Mouse (Mus musculus): ENCODE data around the gene Gm10073. TPM values are rescaled to one million over a fixed set of nuclear protein-coding genes. Genes with fewer than 3 reads are reported as not detected.

The Gm10073 gene
- total and polyA plus RNA-seq, 2 experiments from 2014 or later = 6.5 to 70.8 TPM

DNA sequence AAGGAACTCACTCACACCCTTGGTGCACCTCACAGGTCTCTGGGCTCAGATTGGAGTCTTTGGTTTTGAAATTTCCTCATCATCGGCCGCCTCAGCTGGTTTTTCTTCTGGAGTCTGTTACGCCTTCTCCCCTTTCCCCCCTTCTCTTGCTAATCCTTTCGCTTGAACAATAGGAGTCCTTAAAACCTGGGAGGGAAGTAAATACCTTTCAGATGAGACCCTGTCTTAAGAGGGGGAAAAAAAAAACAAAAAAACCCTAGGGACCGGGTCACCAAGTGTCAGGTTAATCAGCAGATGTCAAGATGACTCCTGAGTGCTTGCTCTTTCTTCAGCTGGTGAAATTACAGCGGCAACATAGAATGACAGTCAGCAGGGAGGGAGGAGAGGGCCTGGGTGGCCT is 43.9 kb upstream of the Gm10073 start:
- no peak overlapping the region for H3K27ac ChIP-seq (ENCODE audit: low read depth)

GRCm38 (mm10) chr8:106616679-106617078 is 43.4 kb upstream of the Gm10073 start:
- no peak for TF ChIP-seq EP300 (IDR thresholded peaks at IDR 0.05; ENCODE audit: low read depth)
- TF ChIP-seq CTCF (IDR thresholded peaks at IDR 0.05; ENCODE audit: low read depth) = no peak
- no peaks in the 10 kb centered on the region for H3K4me1 ChIP-seq (ENCODE audit: control insufficient read depth, insufficient read depth)
- no peak overlapping the region for H3K9ac ChIP-seq (replicated peaks; ENCODE audit: low read depth, low read length)
- ATAC-seq (ENCODE audit: insufficient read depth, low read depth) = no peak
- WGBS = 49% methylated on average over 4 of the region's 4 CpGs
- H3K27me3 ChIP-seq (ENCODE audit: control insufficient read depth, insufficient read depth, low read length) = no peaks in the 10 kb centered on the region
- no peaks in the 10 kb centered on the region for H3K36me3 ChIP-seq (replicated peaks; ENCODE audit: control insufficient read depth, insufficient read depth, low read length)
- no peak overlapping the region for H3K4me2 ChIP-seq (ENCODE audit: low read depth, low read length)
- H3K27ac ChIP-seq (ENCODE audit: low read depth) = no peak overlapping the region
- H3K9me3 ChIP-seq (replicated peaks; ENCODE audit: control insufficient read depth, low read length) = no peaks in the 10 kb centered on the region
- H3K4me3 ChIP-seq (ENCODE audit: low read depth, low read length) = no peak overlapping the region
- no peak for DNase-seq (ENCODE audit: low spot score)

More for the DNA sequence above, 43.9 kb upstream of the Gm10073 start:
- DNase-seq (ENCODE audit: low spot score) = no peak
- Histone ChIP-seq H3K4me1 (ENCODE audit: control insufficient read depth, insufficient read depth) (no peaks in the 10 kb centered on the region), H3K9me3 (replicated peaks; ENCODE audit: control insufficient read depth, low read length) (no peaks in the 10 kb centered on the region), H3K9ac (replicated peaks; ENCODE audit: low read depth, low read length) (no peak overlapping the region), H3K27me3 (ENCODE audit: control insufficient read depth, insufficient read depth, low read length) (no peaks in the 10 kb centered on the region), H3K36me3 (replicated peaks; ENCODE audit: control insufficient read depth, insufficient read depth, low read length) (no peaks in the 10 kb centered on the region), H3K4me3 (ENCODE audit: low read depth, low read length) (no peak overlapping the region), H3K4me2 (ENCODE audit: low read depth, low read length) (no peak overlapping the region)
- no peak for ATAC-seq (ENCODE audit: insufficient read depth, low read depth)
- TF ChIP-seq EP300 (IDR thresholded peaks at IDR 0.05; ENCODE audit: low read depth) (no peak), CTCF (IDR thresholded peaks at IDR 0.05; ENCODE audit: low read depth) (no peak)
- 58% methylated on average over 6 of the region's 6 CpGs for WGBS

DNA sequence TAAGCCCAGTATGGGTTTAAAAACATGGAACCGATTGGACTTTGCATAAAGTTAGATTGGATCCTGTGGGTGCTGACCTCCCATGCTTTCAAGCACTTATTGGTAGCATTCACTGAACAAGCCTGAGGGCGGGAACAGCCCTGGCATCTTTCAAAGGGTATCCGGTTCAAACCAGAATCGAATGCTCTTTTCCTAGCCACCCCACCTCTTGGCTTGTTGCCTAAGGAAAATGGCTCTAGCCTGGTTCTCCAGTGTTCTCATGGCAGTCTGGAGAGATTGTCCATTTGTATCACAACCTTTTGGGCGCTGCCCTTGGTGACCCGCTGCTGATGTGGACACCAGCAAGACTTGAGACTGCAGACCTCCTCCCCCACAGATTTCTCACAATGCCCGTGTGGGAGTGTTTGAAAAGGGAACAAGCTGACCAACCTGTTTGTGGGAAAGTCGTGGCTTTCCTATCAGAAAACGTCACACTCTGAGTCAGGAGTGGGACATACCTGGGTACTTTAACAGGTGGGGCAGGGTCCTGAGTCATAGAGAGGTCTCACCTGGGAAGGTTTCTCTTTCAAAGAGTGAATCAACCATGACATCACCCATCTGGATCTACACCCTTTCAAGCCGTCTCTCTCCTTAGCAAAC is 42.5 kb upstream of the Gm10073 start:
- Histone ChIP-seq H3K9ac (replicated peaks; ENCODE audit: low read depth, low read length) (no peak overlapping the region), H3K36me3 (replicated peaks; ENCODE audit: control insufficient read depth, insufficient read depth, low read length) (no peaks in the 10 kb centered on the region), H3K4me1 (ENCODE audit: control insufficient read depth, insufficient read depth) (no peaks in the 10 kb centered on the region), H3K9me3 (replicated peaks; ENCODE audit: control insufficient read depth, low read length) (no peaks in the 10 kb centered on the region), H3K4me3 (ENCODE audit: low read depth, low read length) (no peak overlapping the region), H3K27me3 (ENCODE audit: control insufficient read depth, insufficient read depth, low read length) (no peaks in the 10 kb centered on the region), H3K4me2 (ENCODE audit: low read depth, low read length) (no peak overlapping the region), H3K27ac (ENCODE audit: low read depth) (no peak overlapping the region)
- ATAC-seq (ENCODE audit: insufficient read depth, low read depth) (no peak), DNase-seq (ENCODE audit: low spot score) (no peak)
- no peak for TF ChIP-seq CTCF (IDR thresholded peaks at IDR 0.05; ENCODE audit: low read depth)
- no peak for TF ChIP-seq EP300 (IDR thresholded peaks at IDR 0.05; ENCODE audit: low read depth)
- WGBS = 72% methylated on average over 10 of the region's 10 CpGs

DNA sequence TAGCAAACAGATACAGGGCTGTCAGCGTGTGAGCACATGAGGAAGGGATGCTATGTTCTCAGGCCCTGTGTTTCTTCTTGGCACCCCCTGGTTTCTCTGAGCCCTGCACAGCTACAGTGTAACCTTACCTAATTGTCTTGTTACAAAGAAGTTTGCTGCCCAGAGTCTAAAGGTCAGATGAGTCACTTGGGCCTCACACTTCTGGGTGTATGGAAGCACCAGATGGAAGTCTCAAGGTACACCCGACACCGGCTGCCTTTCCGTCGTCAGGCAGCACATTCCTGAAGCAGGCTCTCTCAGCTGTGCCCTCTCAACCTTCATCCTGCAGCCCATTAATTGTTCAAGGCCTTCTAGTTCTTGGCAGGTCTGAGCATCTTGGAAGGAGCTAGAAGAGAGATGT is 41.4 kb upstream of the Gm10073 start:
- Histone ChIP-seq H3K4me3 (ENCODE audit: low read depth, low read length) (no peak overlapping the region), H3K9me3 (replicated peaks; ENCODE audit: control insufficient read depth, low read length) (no peaks in the 10 kb centered on the region), H3K4me1 (ENCODE audit: control insufficient read depth, insufficient read depth) (no peaks in the 10 kb centered on the region), H3K36me3 (replicated peaks; ENCODE audit: control insufficient read depth, insufficient read depth, low read length) (no peaks in the 10 kb centered on the region), H3K27ac (ENCODE audit: low read depth) (no peak overlapping the region), H3K9ac (replicated peaks; ENCODE audit: low read depth, low read length) (no peak overlapping the region), H3K27me3 (ENCODE audit: control insufficient read depth, insufficient read depth, low read length) (no peaks in the 10 kb centered on the region), H3K4me2 (ENCODE audit: low read depth, low read length) (no peak overlapping the region)
- TF ChIP-seq EP300 (IDR thresholded peaks at IDR 0.05; ENCODE audit: low read depth) (no peak), CTCF (IDR thresholded peaks at IDR 0.05; ENCODE audit: low read depth) (no peak)
- DNase-seq (ENCODE audit: low spot score) = no peak
- 51% methylated on average over 5 of the region's 5 CpGs for WGBS
- no peak for ATAC-seq (ENCODE audit: insufficient read depth, low read depth)

DNA sequence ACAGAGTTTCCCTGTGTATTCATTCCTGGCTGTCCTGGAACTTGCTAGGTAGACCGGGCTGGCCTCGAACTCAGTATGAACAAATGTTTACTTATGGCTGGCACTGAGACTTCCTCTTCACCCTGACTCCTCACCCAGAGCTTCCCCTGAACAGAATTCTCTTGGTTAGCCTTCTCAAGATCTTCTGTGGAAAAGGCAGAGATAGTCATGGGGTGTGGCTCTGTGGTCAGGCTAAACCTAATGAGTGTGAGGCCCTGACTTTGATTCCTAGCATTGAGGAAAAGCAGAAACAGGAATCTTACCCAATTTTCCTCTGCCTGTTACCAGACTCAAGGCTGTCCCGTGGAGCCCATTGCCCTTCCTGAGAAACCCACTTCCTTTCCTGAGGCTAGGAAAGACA is 38.8 kb upstream of the Gm10073 start:
- WGBS = 64% methylated on average over 3 of the region's 3 CpGs
- Histone ChIP-seq H3K9ac (replicated peaks; ENCODE audit: low read depth, low read length) (no peak overlapping the region), H3K36me3 (replicated peaks; ENCODE audit: control insufficient read depth, insufficient read depth, low read length) (no peaks in the 10 kb centered on the region), H3K4me2 (ENCODE audit: low read depth, low read length) (no peak overlapping the region), H3K9me3 (replicated peaks; ENCODE audit: control insufficient read depth, low read length) (no peaks in the 10 kb centered on the region), H3K4me3 (ENCODE audit: low read depth, low read length) (no peak overlapping the region), H3K27me3 (ENCODE audit: control insufficient read depth, insufficient read depth, low read length) (peaks cover 4% of the 10 kb centered on the region), H3K4me1 (ENCODE audit: control insufficient read depth, insufficient read depth) (no peaks in the 10 kb centered on the region), H3K27ac (ENCODE audit: low read depth) (no peak overlapping the region)
- DNase-seq (ENCODE audit: low spot score) (no peak), ATAC-seq (ENCODE audit: insufficient read depth, low read depth) (no peak)
- TF ChIP-seq EP300 (IDR thresholded peaks at IDR 0.05; ENCODE audit: low read depth) (no peak), CTCF (IDR thresholded peaks at IDR 0.05; ENCODE audit: low read depth) (no peak)
